Mouse (Mus musculus): ENCODE results near the gene Myo9b.

- peak; percentile 30; the same call in 1 of the 2 replicates for TF ChIP-seq CTCF (IDR thresholded peaks at IDR 0.05; ENCODE audit: borderline replicate concordance, extremely low read depth, insufficient read depth, insufficient read length)
- TF ChIP-seq POLR2A (IDR thresholded peaks at IDR 0.05; ENCODE audit: borderline replicate concordance, extremely low read depth, insufficient read depth, insufficient read length, poor library complexity, severe bottlenecking) = no peak
Measured at GRCm38 (mm10) chr8:71324848-71325247, 52.3 kb downstream of the Myo9b start.
